Mouse (Mus musculus): ENCODE data around the gene Ptpn4.

Gene Ptpn4

GRCm38 (mm10) chr1:119646356-119646755 lies 191.1 kb downstream of the Ptpn4 start:
- no peak for DNase-seq (ENCODE audit: extremely low read depth, insufficient read length, low spot score)

GRCm38 (mm10) chr1:119642367-119642766 lies 195.0 kb downstream of the Ptpn4 start:
- peak; percentile 10 for DNase-seq (ENCODE audit: extremely low read depth, insufficient read length, low spot score)

DNA sequence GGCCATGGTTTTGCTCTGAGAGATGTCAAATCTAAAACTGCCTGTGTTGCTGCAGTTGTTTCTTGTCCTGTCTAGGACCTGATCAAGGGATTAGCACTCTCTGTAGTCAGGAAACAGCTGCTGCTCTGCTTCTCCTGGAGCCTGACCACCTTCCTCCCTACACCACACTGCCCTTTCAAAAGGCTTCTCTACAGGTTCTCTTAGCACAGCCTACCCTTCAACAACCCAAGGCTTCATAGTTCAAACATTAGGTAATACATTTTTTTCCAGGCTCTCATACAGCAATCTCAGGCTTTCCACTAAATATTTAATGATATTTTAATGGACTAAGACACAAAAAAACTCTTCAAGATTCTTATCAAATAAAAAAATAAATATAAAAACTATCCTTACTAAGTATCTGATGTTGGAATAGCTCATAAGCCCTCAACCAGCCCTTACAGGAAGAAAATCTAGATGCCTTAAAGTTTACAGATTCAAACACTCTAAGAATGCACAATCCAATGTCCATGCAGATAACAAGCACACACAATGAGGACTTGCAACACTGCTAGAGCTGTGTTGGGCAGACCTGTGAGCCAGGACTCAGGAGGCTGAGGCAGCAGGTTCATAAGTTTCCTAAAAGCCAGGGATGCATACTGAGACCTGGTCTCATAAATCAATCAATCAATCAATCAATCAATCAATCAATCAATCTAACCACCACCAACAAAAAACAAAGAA lies 196.2 kb downstream of the Ptpn4 start:
- DNase-seq (ENCODE audit: extremely low read depth, insufficient read length, low spot score): no peak

GRCm38 (mm10) chr1:119640006-119640405 lies 197.4 kb downstream of the Ptpn4 start:
- DNase-seq (ENCODE audit: extremely low read depth, insufficient read length, low spot score): peak; percentile 40

- no peak for DNase-seq (ENCODE audit: extremely low read depth, insufficient read length, low spot score)
Measured at GRCm38 (mm10) chr1:119637188-119638023, 200.0 kb downstream of the Ptpn4 start.

DNA sequence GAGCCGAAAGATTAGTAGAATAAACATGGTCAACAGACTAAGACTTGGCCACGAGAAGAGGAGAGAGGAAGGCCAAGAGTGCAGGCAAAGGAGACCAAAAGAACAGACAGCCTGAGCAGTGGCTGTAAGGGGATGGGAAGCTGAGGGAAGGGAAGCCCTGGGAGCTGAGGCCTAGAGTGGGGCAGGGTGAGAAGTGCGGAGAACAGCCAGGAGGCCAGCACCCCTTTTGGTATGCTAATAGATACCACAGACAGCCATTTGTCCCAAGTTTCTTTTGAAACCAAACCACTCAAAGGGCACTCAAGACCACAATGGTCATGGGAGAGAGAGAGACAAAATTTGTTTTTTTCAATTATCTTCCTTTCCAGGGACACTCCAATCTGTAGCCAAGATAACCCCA lies 202.7 kb downstream of the Ptpn4 start:
- DNase-seq (ENCODE audit: extremely low read depth, insufficient read length, low spot score): no peak

- DNase-seq (ENCODE audit: extremely low read depth, insufficient read length, low spot score): no peak
Measured at GRCm38 (mm10) chr1:119630428-119630827, 207.0 kb downstream of the Ptpn4 start.

DNA sequence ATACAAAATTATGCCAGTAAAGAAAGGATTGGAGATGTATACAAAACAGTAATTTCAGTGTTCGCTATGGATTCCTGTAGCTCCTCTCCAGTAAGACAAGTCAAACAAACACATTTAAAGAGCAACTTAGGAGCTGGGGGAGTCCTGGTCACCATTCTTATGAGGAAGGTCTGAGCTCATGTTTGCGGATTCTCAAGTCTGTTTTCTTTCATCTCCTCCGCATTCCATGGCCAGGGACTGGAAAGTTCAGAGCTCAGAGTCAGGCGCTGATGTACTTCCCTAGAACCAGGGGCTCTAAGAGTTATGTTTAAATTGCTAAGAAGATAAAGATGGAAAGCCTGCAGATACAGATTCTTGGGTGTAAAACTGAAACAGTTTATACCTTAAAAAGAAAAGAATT lies 210.6 kb downstream of the Ptpn4 start:
- DNase-seq (ENCODE audit: extremely low read depth, insufficient read length, low spot score): no peak

DNA sequence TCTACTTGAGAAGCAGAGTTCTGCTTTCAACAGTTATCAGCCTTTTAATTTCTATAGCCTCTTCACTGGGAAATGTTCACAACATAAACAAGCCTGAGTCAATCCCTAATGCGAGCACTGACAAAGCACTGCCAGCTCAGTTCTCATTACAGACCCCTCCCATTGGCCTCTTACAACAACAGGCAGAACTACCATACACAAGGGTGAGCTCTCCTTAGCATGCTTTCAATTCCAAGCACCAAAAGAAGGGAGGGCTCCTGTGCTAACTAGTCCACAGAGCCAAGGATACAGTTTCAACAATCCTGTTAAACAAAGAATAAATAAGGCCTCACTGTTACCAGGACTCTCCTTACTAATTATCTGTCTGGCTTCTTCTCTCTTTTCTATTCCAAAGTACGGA lies 213.0 kb downstream of the Ptpn4 start:
- no peak for DNase-seq (ENCODE audit: extremely low read depth, insufficient read length, low spot score)

- DNase-seq (ENCODE audit: extremely low read depth, insufficient read length, low spot score): no peak
Measured at GRCm38 (mm10) chr1:119605396-119605795, 232.0 kb downstream of the Ptpn4 start.
